Mouse (Mus musculus): ENCODE measurements around the gene Mlx.
"Not testable (repeated sequence)": the region's sequence is repeated elsewhere in the genome, so short reads cannot be mapped to it uniquely, and the experiment has no call there.

Gene Mlx

GRCm38 (mm10) chr11:101098231-101098630, 11.2 kb downstream of the Mlx start:
- no peak for DNase-seq (ENCODE audit: low spot score)

- DNase-seq (ENCODE audit: low spot score) = no peak
Observed at GRCm38 (mm10) chr11:101103011-101103410, 15.9 kb downstream of the Mlx start.

GRCm38 (mm10) chr11:101109351-101109750, 22.3 kb downstream of the Mlx start:
- no peak for DNase-seq (ENCODE audit: low spot score)

GRCm38 (mm10) chr11:101110708-101111107, 23.6 kb downstream of the Mlx start:
- DNase-seq (ENCODE audit: low spot score) = no peak

GRCm38 (mm10) chr11:101111178-101111577, 24.1 kb downstream of the Mlx start:
- DNase-seq (ENCODE audit: low spot score) = no peak

GRCm38 (mm10) chr11:101112186-101112585, 25.1 kb downstream of the Mlx start:
- DNase-seq (ENCODE audit: low spot score) = no peak

- no peak for DNase-seq (ENCODE audit: low spot score)
Observed at GRCm38 (mm10) chr11:101115564-101115963, 28.5 kb downstream of the Mlx start.

GRCm38 (mm10) chr11:101118105-101118504, 31.0 kb downstream of the Mlx start:
- DNase-seq (ENCODE audit: low spot score) = no peak

GRCm38 (mm10) chr11:101119131-101119760, 32.2 kb downstream of the Mlx start:
- DNase-seq (ENCODE audit: low spot score) = no peak

- DNase-seq (ENCODE audit: low spot score) = peak; percentile 99
Observed at GRCm38 (mm10) chr11:101119761-101120544, 32.9 kb downstream of the Mlx start, which contains the start of the genes Retreg3 and Tubg1. Retreg3 (minus strand) TSS chr11:101119893. Tubg1 (plus strand) TSS chr11:101119938.

GRCm38 (mm10) chr11:101120545-101121188, 33.6 kb downstream of the Mlx start:
- DNase-seq (ENCODE audit: low spot score) = no peak

- not testable (repeated sequence) for DNase-seq (ENCODE audit: low spot score)
Observed at GRCm38 (mm10) chr11:101124494-101124893, 37.4 kb downstream of the Mlx start.

GRCm38 (mm10) chr11:101125008-101125407, 37.9 kb downstream of the Mlx start:
- not testable (repeated sequence) for DNase-seq (ENCODE audit: low spot score)

GRCm38 (mm10) chr11:101127075-101127474, 40.0 kb downstream of the Mlx start:
- no peak for DNase-seq (ENCODE audit: low spot score)

- DNase-seq (ENCODE audit: low spot score) = no peak
Observed at GRCm38 (mm10) chr11:101128996-101129577, 42.0 kb downstream of the Mlx start.

GRCm38 (mm10) chr11:101130056-101130756, 43.1 kb downstream of the Mlx start:
- no peak for DNase-seq (ENCODE audit: low spot score)

GRCm38 (mm10) chr11:101131187-101131586, 44.1 kb downstream of the Mlx start:
- DNase-seq (ENCODE audit: low spot score) = no peak

GRCm38 (mm10) chr11:101131701-101132100, 44.6 kb downstream of the Mlx start:
- no peak for DNase-seq (ENCODE audit: low spot score)

GRCm38 (mm10) chr11:101133037-101133436, 46.0 kb downstream of the Mlx start:
- no peak for DNase-seq (ENCODE audit: low spot score)

- no peak for DNase-seq (ENCODE audit: low spot score)
Observed at GRCm38 (mm10) chr11:101134217-101134865, 47.3 kb downstream of the Mlx start.

GRCm38 (mm10) chr11:101137000-101137399, 49.9 kb downstream of the Mlx start:
- no peak for DNase-seq (ENCODE audit: low spot score)
